Mouse (Mus musculus) gastrocnemius, adult 8-10 months (tissue): ENCODE measurements around the gene Ints12. TPM values are rescaled to one million over a fixed set of nuclear protein-coding genes. Genes with fewer than 3 reads are reported as not detected.

Experiments
- DNase-seq, 2 experiments: peaks; one replicate each; pipeline ENCODE4 v3.0.0; 2022; ENCODE audit warnings: low spot score in 2 of 2
- total RNA-seq, 4 experiments: library from RNA; stranded (reverse); gene quantifications; 2 replicates each; pipeline ENCODE4 v1.2.4; 2022

Ints12 gene
- total RNA-seq: 10 to 100 TPM in 1 of 4 experiments, 1 to 10 TPM in 3; 7.0 to 11.6 (median 8.9) TPM

DNA sequence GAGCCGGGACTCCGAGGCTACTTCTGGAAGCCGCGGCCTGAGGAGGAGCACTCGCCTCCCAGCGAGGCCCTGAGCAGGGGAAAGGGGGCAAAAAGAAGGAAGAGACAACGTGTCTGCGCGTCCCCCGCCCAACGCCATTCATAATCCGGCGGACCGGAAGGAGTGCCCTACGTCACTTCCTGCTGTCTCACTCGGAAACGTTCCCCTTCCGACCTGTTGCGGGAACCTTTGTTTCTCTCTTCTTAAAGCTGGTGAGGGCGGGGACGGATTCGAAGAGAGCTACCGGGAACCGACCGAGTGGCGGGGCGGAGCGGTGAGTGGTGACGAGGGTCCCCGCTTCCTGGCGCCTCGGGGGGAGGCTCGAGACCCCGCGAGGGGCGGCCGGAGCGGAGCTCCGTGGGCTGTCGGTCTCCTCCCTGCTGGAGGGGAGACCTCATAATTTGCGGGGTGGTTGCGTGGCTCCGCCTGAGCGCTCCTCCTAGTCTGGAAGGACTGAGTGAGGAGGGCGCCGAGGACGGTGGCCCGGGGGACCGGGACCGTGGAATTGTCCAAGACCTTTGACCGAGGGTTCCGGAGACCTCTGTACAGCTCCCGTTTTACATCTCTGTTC lies at the start of gene Ints12, which contains the start of gene Gstcd:
Gene Ints12 (plus strand): TSS at position 177 of the 610 bp plus-strand sequence.
Gene Gstcd (minus strand): TSS at position 370 of the 610 bp plus-strand sequence.
- DNase-seq: peak; percentile 80 to 85

DNA sequence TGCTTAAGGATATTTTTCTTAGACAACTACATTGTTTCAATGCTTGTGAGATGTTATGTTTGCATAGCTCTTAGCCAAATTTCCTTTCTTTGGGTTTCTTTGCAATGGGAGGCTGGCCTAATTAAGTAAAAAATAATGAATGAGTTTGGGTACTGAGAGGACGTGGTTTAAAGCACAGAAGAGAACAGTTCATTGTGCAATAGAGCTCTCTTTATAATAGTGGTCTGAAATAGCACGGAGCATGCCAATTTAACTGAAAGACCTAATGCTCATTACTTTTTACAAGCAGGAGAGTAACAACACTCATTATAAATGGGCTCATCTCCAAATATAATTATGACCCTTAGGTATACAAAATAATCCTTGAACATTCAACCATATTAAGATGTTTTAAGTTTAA lies 39.6 kb upstream of the Ints12 start:
- DNase-seq: no peak

DNA sequence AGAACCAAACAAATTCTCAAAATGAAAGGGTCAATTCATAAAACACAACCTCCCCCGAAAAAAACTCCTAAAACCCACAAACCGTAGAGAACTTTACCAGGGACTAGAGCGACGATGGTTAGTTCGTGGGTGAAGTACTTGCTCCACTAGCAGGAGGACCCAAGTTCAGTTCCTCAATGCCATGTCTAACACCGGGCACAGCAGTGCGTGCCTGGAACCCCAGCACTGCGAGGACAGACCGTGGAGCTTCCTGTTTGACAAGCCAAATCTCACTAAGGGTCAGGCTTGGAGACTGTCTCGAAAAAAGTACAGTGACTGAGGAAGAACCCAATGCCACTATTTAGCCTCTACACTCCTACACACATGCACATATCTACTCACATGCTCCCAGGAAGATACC lies 16.1 kb upstream of the Ints12 start:
- no peak for DNase-seq

DNA sequence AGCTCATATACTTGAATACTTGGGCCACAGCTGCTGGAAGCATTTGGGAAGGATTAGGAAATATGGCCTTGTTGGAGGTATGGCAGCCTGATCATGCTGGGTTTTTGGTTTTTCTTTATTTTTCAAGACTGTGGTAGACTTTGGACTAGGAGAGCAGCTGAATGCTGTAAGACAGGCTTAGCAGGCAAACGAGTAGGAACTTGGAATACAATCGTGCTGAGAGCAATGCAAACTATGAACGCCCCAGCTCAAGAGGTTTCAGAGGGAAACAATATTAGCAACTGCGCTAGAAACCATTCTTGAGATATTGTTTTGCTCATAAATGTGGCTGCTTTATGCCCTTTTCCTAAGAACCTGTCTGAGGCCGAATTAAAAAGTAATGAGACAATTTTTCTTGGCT lies 8.9 kb upstream of the Ints12 start:
- no peak for DNase-seq

DNA sequence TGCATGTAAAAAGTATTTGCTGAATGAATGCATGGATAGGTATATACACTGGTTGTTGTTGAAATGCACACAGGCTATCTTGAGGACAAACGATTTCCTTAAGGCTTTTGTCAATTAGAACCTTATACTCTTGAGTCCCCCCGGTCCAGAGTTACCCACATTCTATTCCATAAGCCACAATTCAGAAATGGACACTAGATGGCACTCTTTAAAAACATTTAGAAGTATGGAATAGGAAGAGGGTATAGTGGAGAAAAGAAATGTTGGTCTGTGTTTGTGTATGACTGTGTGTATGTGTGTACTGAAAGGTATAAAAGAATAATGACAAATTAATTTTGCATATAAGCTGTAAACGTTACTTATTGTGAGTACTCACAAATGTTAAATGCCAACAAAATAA lies 5.8 kb upstream of the Ints12 start:
- DNase-seq: no peak

DNA sequence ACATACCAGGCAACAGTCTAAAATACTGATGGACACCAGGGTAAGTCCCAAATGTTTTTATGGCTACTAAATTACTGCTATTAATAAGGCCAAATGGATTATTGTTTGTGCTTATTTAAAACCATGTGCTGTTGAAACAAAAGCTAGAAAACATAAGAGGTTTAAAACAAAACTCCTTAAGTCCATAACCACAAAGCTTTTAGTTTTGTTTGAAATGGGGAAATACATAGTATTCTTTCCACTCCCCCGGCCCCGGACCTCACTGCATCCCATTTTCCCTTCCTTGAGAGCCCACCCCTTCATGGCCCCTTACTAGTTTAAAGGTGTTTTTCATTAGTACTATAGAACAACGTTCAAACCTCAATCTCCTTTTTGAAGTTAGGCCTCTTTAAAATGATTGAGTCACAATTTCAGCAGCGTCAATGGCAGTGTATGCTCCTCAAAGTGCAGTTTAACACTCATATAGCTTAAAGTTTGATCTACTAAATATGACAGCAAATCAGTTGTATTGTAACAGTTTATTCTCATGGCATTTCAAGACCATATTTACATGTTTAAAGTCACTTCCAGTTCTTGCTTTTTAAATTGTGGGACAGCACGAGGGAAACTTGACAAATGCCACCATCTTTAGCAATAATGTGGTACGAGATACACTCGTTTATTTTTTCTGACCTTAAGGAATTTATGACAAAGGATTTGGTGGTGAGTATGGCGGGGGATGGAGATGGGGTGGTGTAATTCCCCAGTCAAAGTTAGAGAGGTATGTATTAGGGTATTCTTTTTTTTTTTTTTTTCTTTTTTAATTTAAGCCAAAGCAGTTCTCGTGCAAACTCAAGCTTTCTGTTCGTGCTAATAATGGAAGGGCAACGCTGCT lies 1.2 kb upstream of the Ints12 start:
- no peak for DNase-seq

DNA sequence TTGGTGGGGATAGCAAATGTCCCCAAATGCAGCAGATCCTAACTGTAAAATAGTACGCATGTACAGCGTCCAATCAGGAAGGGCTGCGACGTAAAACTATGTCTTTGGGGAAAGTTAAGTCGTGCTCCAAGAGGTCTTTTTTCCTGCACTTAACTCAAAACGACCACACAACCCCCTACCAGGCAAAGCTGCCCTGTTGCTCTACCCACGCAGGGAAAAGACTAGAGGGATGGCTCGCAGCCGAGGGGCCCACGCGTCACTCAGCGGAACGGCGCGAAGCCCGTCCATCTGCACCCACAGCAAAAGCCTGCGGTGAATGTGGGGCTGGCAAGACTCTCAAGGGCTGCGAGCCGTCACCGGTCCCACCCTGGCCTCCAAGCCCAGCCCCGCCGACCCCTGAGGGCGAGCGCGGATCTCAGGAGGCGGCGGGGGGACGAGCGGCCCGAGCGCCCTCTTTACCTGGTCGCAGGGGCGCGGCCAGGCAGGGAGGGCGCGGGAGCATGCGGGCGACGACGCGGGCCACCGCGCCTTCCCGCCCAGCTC lies 448 bp upstream of the Ints12 start:
- DNase-seq: peak in 1 of 2 experiments; percentile 3

DNA sequence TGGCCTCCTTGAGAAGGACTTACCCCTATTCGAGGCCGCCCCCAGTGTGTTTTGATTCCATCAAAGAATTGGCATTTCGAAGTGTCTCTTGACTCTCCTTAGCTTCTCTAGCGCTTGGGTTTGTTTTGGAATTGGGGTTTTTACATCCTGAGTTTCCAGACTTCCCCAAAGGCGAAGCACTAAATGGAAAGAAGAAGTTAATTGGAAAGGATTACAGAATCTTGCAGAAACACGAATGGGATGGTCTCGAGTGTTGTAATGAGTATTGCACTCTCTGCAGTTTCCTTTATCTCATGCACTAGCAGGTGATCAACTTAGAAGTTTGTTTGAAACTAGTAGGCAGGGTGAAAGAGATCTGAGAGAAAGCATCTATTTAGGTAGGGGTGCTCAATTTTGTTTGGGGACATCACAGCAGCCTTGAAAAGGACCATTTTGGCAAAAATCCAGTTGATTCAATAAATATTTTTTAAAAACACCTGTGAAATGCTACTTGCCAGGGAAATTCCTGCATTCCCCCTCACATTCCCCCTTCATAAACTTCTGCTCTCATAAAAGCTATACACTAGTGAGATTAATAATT lies 724 bp downstream of the Ints12 start:
- DNase-seq: no peak

DNA sequence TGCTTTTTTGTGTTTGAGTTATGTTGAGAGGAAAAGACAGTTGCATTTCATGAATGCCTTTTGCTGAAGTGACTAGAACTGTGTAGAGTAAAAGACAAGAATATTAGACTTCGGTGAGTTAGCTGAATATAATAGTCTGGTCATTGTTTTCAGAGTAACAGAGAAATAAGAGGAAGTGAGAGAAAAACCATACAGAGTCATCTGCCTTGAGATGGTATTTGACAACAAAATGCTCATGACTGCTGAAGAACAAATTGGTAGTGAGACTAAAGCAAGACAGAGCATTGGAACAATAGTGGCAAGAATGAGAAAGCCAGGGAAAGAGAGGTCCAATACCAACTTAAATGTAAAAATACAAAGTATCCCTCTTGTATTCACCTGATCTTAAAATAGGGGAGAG lies 1.3 kb downstream of the Ints12 start:
- DNase-seq: no peak

DNA sequence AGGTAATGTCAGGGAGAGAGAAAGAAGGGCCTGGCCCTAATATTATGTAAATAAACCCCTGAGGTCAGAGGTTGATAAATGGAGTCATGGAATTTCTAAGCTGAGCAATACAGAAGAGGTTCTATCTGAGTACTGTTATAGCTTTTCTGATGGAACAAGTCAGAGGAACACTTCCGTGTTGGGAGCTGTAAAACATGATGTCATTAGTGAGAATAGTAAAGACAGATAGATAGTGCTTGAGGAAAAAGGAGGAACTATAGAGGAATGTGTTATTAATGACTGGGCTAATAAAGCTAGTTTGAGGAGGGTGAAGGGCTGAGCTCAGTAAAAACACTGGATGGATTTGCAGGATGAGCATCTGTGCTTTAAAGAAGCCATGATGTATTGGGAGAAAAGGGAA lies 2.7 kb downstream of the Ints12 start:
- no peak for DNase-seq

DNA sequence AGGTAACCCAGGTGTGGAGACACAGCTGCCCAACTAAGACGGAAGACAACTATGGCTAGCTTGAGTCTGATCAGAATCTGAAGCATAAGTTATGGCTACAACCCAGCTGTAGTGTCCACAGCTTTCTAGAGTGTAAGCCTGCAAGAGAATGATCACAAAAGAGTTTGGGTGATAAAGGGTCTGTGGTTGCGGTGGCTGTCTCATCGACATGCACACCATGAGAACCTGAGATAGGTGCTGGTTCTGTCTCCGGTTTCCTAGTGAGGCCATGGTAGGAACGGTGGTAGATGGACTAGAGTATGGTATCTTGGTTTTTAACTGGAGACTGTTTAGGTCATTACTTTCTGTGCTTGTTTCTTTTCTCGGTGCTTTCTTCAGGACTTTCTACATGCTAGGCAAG lies 6.3 kb downstream of the Ints12 start:
- no peak for DNase-seq

DNA sequence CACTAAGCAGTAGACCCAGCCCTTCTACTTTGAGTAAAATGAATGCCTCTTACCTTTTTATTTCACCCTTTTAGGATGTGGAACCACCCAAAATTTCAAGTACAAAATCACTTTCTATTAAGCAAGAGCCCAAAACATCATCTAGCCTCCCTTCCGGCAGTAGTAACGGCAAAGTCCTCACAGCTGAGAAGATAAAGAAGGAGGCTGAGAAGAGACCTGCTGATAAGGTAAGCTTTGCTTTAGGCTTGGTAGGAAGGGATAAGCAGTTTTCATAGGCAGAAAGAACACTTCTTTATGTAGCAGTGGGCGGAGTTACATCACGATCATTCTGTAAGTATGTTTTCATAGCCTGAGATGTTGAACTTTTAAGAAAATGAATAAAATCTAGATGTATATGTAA lies 6.7 kb downstream of the Ints12 start:
- DNase-seq: no peak

DNA sequence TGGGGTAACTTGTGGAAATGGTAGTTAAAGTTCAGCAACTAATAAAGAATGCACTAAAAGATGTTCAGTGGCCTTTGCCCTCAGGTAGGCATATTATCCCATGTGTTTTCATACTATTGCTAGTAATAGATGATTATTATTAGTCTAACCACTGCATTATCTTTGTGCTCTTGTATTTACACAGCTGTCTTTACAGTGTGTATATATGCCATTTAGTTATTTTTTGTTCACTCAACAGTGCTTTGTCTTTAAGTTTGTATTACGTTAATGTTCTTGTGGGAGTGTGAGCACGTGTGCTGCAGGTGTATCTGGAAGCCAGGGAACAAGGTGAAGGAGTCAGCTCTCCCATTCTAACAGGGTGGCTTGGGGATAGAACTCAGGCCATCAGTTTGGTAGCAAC lies 7.3 kb downstream of the Ints12 start:
- no peak for DNase-seq

DNA sequence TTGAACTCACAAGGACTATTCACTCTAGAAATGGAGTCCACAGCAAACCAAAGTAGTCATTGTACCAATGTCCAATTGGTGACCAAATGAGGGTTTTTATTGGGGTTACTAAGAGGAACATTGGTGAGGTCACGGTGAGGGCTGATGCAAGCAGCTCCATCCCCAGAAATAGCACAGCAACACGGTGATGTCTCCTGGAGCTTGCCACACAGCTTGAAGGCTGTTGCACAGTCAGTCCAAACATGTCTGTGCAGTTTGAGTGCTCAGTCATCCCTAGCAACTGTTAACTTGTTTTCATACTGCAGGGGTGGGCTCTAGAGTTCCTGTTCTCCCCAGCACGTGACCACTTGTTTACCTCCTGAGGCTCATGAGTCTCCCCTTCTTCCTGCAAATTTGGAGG lies 12.1 kb downstream of the Ints12 start:
- DNase-seq: no peak

DNA sequence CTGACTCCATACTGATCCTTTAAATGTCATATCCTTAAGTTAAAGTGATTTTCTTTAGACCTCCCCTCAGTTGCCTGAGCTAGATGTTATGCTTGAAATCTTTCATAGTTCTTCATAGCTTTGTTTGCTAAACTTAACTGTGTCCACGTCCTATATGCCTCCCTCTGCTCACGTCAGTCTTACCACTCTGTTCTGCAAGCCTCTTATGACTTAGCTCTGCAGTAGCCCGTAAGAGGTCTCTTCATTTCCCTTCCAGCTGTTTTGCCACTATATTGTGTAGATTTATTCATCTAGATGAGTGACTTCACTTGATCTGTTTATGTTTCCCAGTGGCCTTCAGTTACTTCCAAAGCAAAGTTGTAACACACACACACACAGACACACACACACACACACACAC lies 12.8 kb downstream of the Ints12 start:
- DNase-seq: no peak

DNA sequence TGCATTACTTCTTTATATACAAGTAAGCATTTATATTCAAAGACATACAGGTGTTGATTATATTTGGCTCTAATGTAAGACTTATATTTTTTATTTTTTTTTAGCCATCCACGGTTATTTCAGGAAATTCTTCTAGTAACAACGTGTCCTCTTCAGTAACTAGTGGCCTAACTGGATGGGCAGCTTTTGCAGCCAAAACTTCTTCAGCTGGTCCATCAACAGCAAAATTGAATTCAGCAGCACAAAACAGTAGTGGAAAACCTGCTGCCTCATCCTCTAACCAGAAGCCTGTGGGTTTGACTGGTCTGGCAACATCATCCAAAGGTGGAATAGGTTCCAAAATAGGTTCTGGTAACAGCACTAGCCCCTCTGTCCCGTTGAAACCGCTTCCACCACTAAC lies 17.1 kb downstream of the Ints12 start:
- no peak for DNase-seq

DNA sequence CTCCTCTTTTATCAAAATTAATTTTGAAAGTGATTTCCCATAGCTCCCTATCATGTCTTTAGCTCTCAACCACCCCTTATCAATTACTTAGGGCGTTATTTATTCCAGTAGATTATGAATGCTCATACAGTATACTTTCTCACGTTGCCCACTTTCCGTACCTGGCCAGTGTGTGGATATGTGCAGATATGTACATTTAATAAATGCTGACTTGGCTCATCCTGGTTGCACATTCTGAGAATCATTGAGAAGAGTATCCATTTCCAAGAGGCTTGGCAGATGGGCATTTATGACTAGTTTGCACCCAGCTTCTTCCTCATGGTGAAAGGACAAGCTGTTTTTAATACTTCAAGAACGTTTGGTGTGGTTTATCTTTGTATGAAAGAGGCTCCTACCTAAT lies 18.2 kb downstream of the Ints12 start:
- DNase-seq: no peak

DNA sequence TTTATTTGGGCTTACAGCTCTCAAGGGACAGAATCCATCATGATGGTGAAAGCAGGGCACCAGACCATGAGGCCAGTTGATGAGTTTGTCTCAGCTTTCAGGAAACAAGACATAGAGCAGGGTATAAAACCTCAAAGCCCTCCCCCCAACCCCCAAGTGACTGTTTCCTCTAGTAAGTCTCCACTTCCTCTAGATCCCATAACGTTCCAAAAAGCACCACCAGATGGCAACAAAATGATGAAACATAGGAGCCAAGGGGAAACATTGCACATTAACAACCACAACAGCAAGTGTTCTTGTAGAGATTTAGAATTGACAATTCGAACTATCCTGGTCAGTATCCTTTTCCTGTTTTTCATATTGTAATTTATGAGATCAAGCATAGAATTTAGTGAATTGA lies 20.1 kb downstream of the Ints12 start:
- DNase-seq: no peak

DNA sequence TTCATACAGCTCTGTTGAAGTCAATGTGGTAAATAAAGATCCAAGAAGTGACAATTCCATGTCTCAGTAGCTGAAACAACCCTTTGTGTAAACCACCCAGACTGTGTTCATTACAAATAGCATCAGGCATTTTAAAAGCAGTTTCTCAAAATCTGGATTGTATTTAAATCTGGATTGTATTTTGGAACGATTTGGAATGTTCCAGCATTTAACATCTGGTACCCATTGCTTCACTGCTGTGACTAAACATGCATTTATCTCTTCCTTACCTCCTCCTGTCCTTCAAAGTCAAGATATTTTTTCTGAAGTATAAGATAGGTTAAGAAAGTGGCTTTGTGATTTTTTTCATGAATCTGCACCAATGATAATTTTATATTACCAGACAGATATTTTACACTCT lies 21.6 kb downstream of the Ints12 start:
- DNase-seq: no peak

DNA sequence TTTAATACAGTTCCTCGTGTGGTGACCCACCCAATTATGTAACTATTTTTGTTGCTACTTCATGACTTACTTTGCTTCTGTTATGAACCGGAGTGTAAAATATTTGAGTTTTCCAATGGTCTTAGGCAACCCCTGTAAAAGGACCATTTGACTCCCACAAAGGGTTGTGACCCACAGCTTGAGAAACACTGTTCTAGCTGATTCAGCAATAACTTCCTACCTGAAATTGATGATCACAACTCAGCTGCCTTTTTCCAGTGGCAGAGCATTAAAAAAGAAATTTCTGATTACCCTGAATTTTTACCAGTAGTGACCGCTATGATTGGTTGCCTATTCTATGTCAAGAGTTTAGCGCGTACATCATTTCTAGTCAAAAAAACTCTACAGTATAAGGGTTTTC lies 39.7 kb downstream of the Ints12 start:
- no peak for DNase-seq

DNA sequence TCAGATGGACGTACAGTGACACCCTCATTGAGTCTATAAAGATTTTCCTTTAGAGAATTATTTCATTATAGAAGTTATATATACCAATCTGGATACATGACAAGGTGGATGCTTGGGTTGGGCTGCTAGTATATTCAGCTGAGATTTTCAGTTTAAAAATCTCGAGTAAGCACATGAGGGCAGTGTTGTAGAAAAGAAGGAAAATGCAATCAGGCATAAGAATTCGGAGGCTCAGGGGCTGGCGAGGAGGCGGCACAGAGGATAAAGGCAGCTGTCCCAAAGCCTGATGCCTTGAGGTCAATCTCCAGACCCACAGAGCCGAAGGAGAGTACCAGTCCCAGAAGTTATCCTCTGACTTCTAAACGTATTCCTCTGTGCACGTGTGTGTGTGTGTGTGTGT lies 41.0 kb downstream of the Ints12 start:
- DNase-seq: no peak

DNA sequence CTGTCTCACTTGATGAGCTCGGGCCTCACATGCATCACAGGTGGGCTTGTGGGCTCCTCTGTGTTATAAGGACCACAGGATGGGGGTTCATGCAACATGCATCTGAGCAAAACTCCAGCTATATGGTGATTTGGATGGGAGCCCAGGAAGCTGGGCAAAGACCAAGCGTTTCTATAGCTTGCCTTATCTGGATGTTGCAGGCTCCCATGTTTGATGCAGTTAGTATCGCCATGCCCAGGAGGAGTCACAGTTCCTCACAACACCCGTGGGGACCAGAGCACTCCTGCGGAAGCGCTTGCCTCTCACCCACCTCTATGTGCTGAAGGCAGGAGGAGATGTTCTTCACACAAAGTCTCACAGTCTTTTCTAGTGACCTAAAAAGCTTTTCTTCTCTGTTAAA lies 50.2 kb downstream of the Ints12 start:
- DNase-seq: no peak
